Mouse (Mus musculus) kidney, embryonic 14.5 days (tissue): ENCODE data around the gene Npas3. TPM values are rescaled to one million over a fixed set of nuclear protein-coding genes. Genes with fewer than 3 reads are reported as not detected.

Experiments used
- ATAC-seq: fragments of 200-750 bp; cut with Nextera tagmentation; 2 replicates; pipeline ENCODE4 v1.8.0; 2017; ENCODE audit warnings: moderate number of reproducible peaks, mild to moderate bottlenecking, moderate TSS enrichment, moderate library complexity; ENCODE audit not compliant: low FRiP score, low TSS enrichment
- H3K27ac ChIP-seq: fragments of 300-500 bp; sonication (generic); 2 replicates; pipeline ENCODE4 v1.5.1; 2014; ENCODE audit warnings: low read depth, mild to moderate bottlenecking, low read length, moderate library complexity, mixed read lengths
- H3K27me3 ChIP-seq: fragments of 300-500 bp; sonication (generic); 2 replicates; pipeline ENCODE4 v1.6.1; 2014; ENCODE audit warnings: mild to moderate bottlenecking, low read length; ENCODE audit not compliant: control insufficient read depth, insufficient read depth
- H3K36me3 ChIP-seq: fragments of 300-500 bp; sonication (generic); 2 replicates; pipeline ENCODE4 v1.6.1; 2014; ENCODE audit warnings: low read length, mixed read lengths; ENCODE audit not compliant: control insufficient read depth, insufficient read depth
- H3K4me1 ChIP-seq: fragments of 300-500 bp; sonication (generic); 2 replicates; pipeline ENCODE4 v1.6.1; 2014; ENCODE audit warnings: low read length, mixed read lengths; ENCODE audit not compliant: control insufficient read depth, insufficient read depth
- H3K4me2 ChIP-seq: fragments of 300-500 bp; sonication (generic); replicated peaks from 2 replicates; pipeline ENCODE4 v1.6.1; 2014; ENCODE audit warnings: low read depth, mild to moderate bottlenecking, low read length
- H3K4me3 ChIP-seq: fragments of 300-500 bp; sonication (generic); 2 replicates; pipeline ENCODE4 v1.5.1; 2014; ENCODE audit warnings: mild to moderate bottlenecking, low read length
- H3K9ac ChIP-seq: fragments of 300-500 bp; sonication (generic); 2 replicates; pipeline ENCODE4 v1.6.1; 2014; ENCODE audit warnings: low read depth, mild to moderate bottlenecking, low read length, moderate library complexity
- H3K9me3 ChIP-seq: fragments of 300-500 bp; sonication (generic); 2 replicates; pipeline ENCODE4 v1.6.1; 2016; ENCODE audit warnings: low read length; ENCODE audit not compliant: control insufficient read depth
- WGBS: fragments of 180-500 bp; shearing (Covaris S2); extraction: QIAGEN DNeasy Blood & Tissue Kit; methylation state at CpG from one replicate; pipeline ENCODE4 v1.1.7; 2014; 5-methylcytosine and 5-hydroxymethylcytosine counted together
- polyA plus RNA-seq: library from polyadenylated mRNA; unstranded; fragments of >200 nt; fragmentation: Nextera tagmentation; extraction: Ambion mirVana; gene quantifications from 2 replicates; pipeline ENCODE4 v1.2.1, GENCODE M21; 2014

Npas3 gene
- polyA plus RNA-seq, 1 experiment from 2014 or later, result 3.2 TPM

GRCm38 (mm10) chr12:53467549-53467948, 219.1 kb downstream of the Npas3 start:
- no peak for ATAC-seq
- no peaks in the 10 kb centered on the region for H3K27me3 ChIP-seq
- no peaks in the 10 kb centered on the region for H3K36me3 ChIP-seq
- H3K9me3 ChIP-seq, result no peaks in the 10 kb centered on the region
- H3K4me1 ChIP-seq, result no peaks in the 10 kb centered on the region
- H3K4me3 ChIP-seq, result no peak overlapping the region
- no peak overlapping the region for H3K27ac ChIP-seq
- H3K4me2 ChIP-seq, result no peak overlapping the region
- H3K9ac ChIP-seq, result no peak overlapping the region

- Histone ChIP-seq H3K9ac (no peak overlapping the region), H3K4me1 (no peaks in the 10 kb centered on the region), H3K27ac (no peak overlapping the region), H3K4me2 (no peak overlapping the region), H3K4me3 (no peak overlapping the region), H3K9me3 (no peaks in the 10 kb centered on the region), H3K36me3 (no peaks in the 10 kb centered on the region), H3K27me3 (no peaks in the 10 kb centered on the region)
- no peak for ATAC-seq
Measured at GRCm38 (mm10) chr12:53474486-53474885, 226.0 kb downstream of the Npas3 start.

GRCm38 (mm10) chr12:53484924-53485323, 236.4 kb downstream of the Npas3 start:
- WGBS, result 69% methylated on average over 6 of the region's 6 CpGs
- Histone ChIP-seq H3K9ac (no peak overlapping the region), H3K27me3 (no peaks in the 10 kb centered on the region), H3K4me2 (no peak overlapping the region), H3K4me1 (no peaks in the 10 kb centered on the region), H3K9me3 (no peaks in the 10 kb centered on the region), H3K4me3 (no peak overlapping the region), H3K27ac (no peak overlapping the region), H3K36me3 (no peaks in the 10 kb centered on the region)
- no peak for ATAC-seq

GRCm38 (mm10) chr12:53496386-53496785, 247.9 kb downstream of the Npas3 start:
- no peak for ATAC-seq
- H3K4me2 ChIP-seq, result no peak overlapping the region
- H3K27me3 ChIP-seq, result no peaks in the 10 kb centered on the region
- no peaks in the 10 kb centered on the region for H3K4me1 ChIP-seq
- no peaks in the 10 kb centered on the region for H3K9me3 ChIP-seq
- no peaks in the 10 kb centered on the region for H3K36me3 ChIP-seq
- no peak overlapping the region for H3K4me3 ChIP-seq
- H3K27ac ChIP-seq, result no peak overlapping the region
- no peak overlapping the region for H3K9ac ChIP-seq

- Histone ChIP-seq H3K4me3 (no peak overlapping the region), H3K4me1 (no peaks in the 10 kb centered on the region), H3K4me2 (no peak overlapping the region), H3K9ac (no peak overlapping the region), H3K27ac (no peak overlapping the region), H3K27me3 (no peaks in the 10 kb centered on the region), H3K9me3 (no peaks in the 10 kb centered on the region), H3K36me3 (no peaks in the 10 kb centered on the region)
- 69% methylated on average over 4 of the region's 4 CpGs for WGBS
- ATAC-seq, result no peak
Measured at GRCm38 (mm10) chr12:53514885-53515284, 266.4 kb downstream of the Npas3 start.

- Histone ChIP-seq H3K9me3 (no peaks in the 10 kb centered on the region), H3K36me3 (no peaks in the 10 kb centered on the region), H3K27ac (no peak overlapping the region), H3K4me3 (no peak overlapping the region), H3K4me1 (no peaks in the 10 kb centered on the region), H3K27me3 (no peaks in the 10 kb centered on the region), H3K9ac (no peak overlapping the region), H3K4me2 (no peak overlapping the region)
- ATAC-seq, result no peak
- 88% methylated on average over 4 of the region's 4 CpGs for WGBS
Measured at GRCm38 (mm10) chr12:53519556-53519955, 271.1 kb downstream of the Npas3 start.

GRCm38 (mm10) chr12:53522631-53523030, 274.2 kb downstream of the Npas3 start:
- no peak for ATAC-seq
- H3K27me3 ChIP-seq, result no peaks in the 10 kb centered on the region
- WGBS, result 67% methylated on average over 5 of the region's 5 CpGs
- no peaks in the 10 kb centered on the region for H3K36me3 ChIP-seq
- H3K4me3 ChIP-seq, result no peak overlapping the region
- no peak overlapping the region for H3K27ac ChIP-seq
- no peak overlapping the region for H3K9ac ChIP-seq
- no peak overlapping the region for H3K4me2 ChIP-seq
- H3K9me3 ChIP-seq, result no peaks in the 10 kb centered on the region
- no peaks in the 10 kb centered on the region for H3K4me1 ChIP-seq

GRCm38 (mm10) chr12:53527046-53527445, 278.6 kb downstream of the Npas3 start:
- no peaks in the 10 kb centered on the region for H3K4me1 ChIP-seq
- no peak overlapping the region for H3K9ac ChIP-seq
- no peak overlapping the region for H3K4me3 ChIP-seq
- ATAC-seq, result no peak
- no peak overlapping the region for H3K27ac ChIP-seq
- no peaks in the 10 kb centered on the region for H3K27me3 ChIP-seq
- H3K4me2 ChIP-seq, result no peak overlapping the region
- H3K9me3 ChIP-seq, result no peaks in the 10 kb centered on the region
- 92% methylated on average over 3 of the region's 3 CpGs for WGBS
- H3K36me3 ChIP-seq, result no peaks in the 10 kb centered on the region

- 93% methylated on average over 2 of the region's 2 CpGs for WGBS
Measured at GRCm38 (mm10) chr12:53529345-53529744, 280.9 kb downstream of the Npas3 start.

GRCm38 (mm10) chr12:53536816-53537215, 288.3 kb downstream of the Npas3 start:
- 69% methylated on average over 5 of the region's 5 CpGs for WGBS
- Histone ChIP-seq H3K27me3 (no peaks in the 10 kb centered on the region), H3K4me2 (no peak overlapping the region), H3K4me1 (no peaks in the 10 kb centered on the region), H3K9ac (no peak overlapping the region), H3K4me3 (no peak overlapping the region), H3K27ac (no peak overlapping the region), H3K36me3 (no peaks in the 10 kb centered on the region), H3K9me3 (no peaks in the 10 kb centered on the region)
- no peak for ATAC-seq

More at GRCm38 (mm10) chr12:53529345-53529744, 280.9 kb downstream of the Npas3 start:
- no peak overlapping the region for H3K27ac ChIP-seq
- H3K4me3 ChIP-seq, result no peak overlapping the region
- no peak overlapping the region for H3K9ac ChIP-seq
- no peaks in the 10 kb centered on the region for H3K4me1 ChIP-seq
- H3K4me2 ChIP-seq, result no peak overlapping the region
- no peaks in the 10 kb centered on the region for H3K27me3 ChIP-seq
- H3K9me3 ChIP-seq, result no peaks in the 10 kb centered on the region
- ATAC-seq, result no peak
- H3K36me3 ChIP-seq, result no peaks in the 10 kb centered on the region
